Mouse (Mus musculus): ENCODE measurements around the gene Rpl24.

GRCm38 (mm10) chr16:55938761-55939160 lies 27.3 kb upstream of the Rpl24 start:
- no peak for TF ChIP-seq EP300 (IDR thresholded peaks at IDR 0.05)
- no peak for TF ChIP-seq CTCF (IDR thresholded peaks at IDR 0.05)
